29 mouse cellular contexts compared by ENCODE assay signal in genomic region chr3:85679312-85679933, GRCm38 (mm10).
DNase-seq lines count a peak whose midpoint lies in the region; ATAC-seq and TF ChIP-seq lines count a peak whose summit lies in the region.
"Had no signal": no experiment of that assay in that cellular context is flagged by ENCODE, and none has a peak within 500 bp of the region (broad histone marks: within the 10 kb centered on the region; RNA-seq: fewer than 3 reads in every experiment).

No protein-coding gene starts in this region.

- intact Hi-C loops in heart, postnatal 14 days (cut with DNase I): no loop called here
- intact Hi-C loops in left cerebral cortex, postnatal 25 days (cut with DNase I): no loop called here

- DNase-seq in heart, adult 8-10 months (ENCODE audit: low spot score): no peak
- peak; percentile 34 for DNase-seq in heart, postnatal 0 days (ENCODE audit: low spot score)
- DNase-seq in heart, postnatal 14 days: no peak
- DNase-seq in c-Kit-positive CD71-positive TER-119-negative erythroid progenitor cells, embryonic 14.5 days (ENCODE audit: low read depth): peak; percentile 13
- peak in 2 of 3 experiments; percentile 16 to 28 for DNase-seq in liver, embryonic 14.5 days (ENCODE audit: low read depth in 3 of 3, low spot score in 3 of 3)
- no peak for DNase-seq in MN1 (ENCODE audit: low spot score)
- DNase-seq in left cerebral cortex, postnatal 25 days (ENCODE audit: low spot score in 2 of 2): no peak
- DNase-seq: adrenal gland, postnatal 25 days; cerebellum, adult 8-10 months; cerebellum, postnatal 25 days; gastrocnemius, postnatal 14 days; kidney, adult 9 months; kidney, postnatal 10 days; layer of hippocampus, adult 9-11 months; lung, adult 18-20 months; lung, postnatal 4 days; retina, postnatal 1 day; right cerebral cortex, postnatal 14 days; thymus, postnatal 14 days had no signal

- no peaks in the 10 kb centered on the region for H3K9me3 ChIP-seq in heart, embryonic 11.5 days (replicated peaks; ENCODE audit: control insufficient read depth, low read length)
- no peaks in the 10 kb centered on the region for H3K9me3 ChIP-seq in heart, postnatal 0 days (replicated peaks; ENCODE audit: control insufficient read depth, low read length)
- H3K9me3 ChIP-seq in liver, embryonic 14.5 days (ENCODE audit: control insufficient read depth, low read length): no peaks in the 10 kb centered on the region
- H3K9me3 ChIP-seq: G1E; limb, embryonic 12.5 days; megakaryocyte, embryonic 14.5 days; midbrain, embryonic 13.5 days; neural tube, embryonic 15.5 days had no signal

- H3K4me3 ChIP-seq in heart, embryonic 11.5 days (ENCODE audit: low read depth, low read length): no peak overlapping the region
- no peak overlapping the region for H3K4me3 ChIP-seq in heart, postnatal 0 days (ENCODE audit: low read depth, low read length)
- no peak overlapping the region for H3K4me3 ChIP-seq in liver, embryonic 14.5 days (ENCODE audit: insufficient read depth in 1 of 2, low read depth in 2 of 2, low read length in 2 of 2)
- H3K4me3 ChIP-seq: limb, embryonic 12.5 days; megakaryocyte, embryonic 14.5 days; midbrain, embryonic 13.5 days; neural tube, embryonic 15.5 days had no signal

- no peak for ATAC-seq in heart, embryonic 11.5 days (replicated peaks; ENCODE audit: insufficient number of reproducible peaks, low FRiP score, low TSS enrichment)
- ATAC-seq in heart, postnatal 0 days (ENCODE audit: insufficient read depth, low read depth): peak; percentile 75; the same call in 1 of the 2 replicates
- peak; percentile 77 for ATAC-seq in liver, embryonic 14.5 days (ENCODE audit: insufficient read depth)
- ATAC-seq: forebrain, embryonic 14.5 days; intestine, postnatal 0 days; lung, postnatal 0 days; midbrain, embryonic 13.5 days had no signal

- no peaks in the 10 kb centered on the region for H3K27me3 ChIP-seq in heart, embryonic 11.5 days (ENCODE audit: control insufficient read depth, insufficient read depth, low read length)
- no peaks in the 10 kb centered on the region for H3K27me3 ChIP-seq in heart, postnatal 0 days (ENCODE audit: control insufficient read depth, insufficient read depth, low read length)
- no peaks in the 10 kb centered on the region for H3K27me3 ChIP-seq in liver, embryonic 14.5 days (ENCODE audit: control insufficient read depth, insufficient read depth, low read length)
- H3K27me3 ChIP-seq: midbrain, embryonic 13.5 days; neural tube, embryonic 15.5 days had no signal

- H3K9ac ChIP-seq in heart, embryonic 11.5 days (ENCODE audit: low read depth, low read length): no peak overlapping the region
- 0 out of 2 replicates have a peak overlapping the region, but pooled peaks have one; percentile 33 for H3K9ac ChIP-seq in heart, postnatal 0 days (replicated peaks; ENCODE audit: low read depth, low read length)
- H3K9ac ChIP-seq in liver, embryonic 14.5 days (replicated peaks): no peak overlapping the region
- H3K9ac ChIP-seq: hindbrain, embryonic 14.5 days; limb, embryonic 12.5 days; midbrain, embryonic 13.5 days; neural tube, embryonic 15.5 days had no signal

- H3K36me3 ChIP-seq in heart, embryonic 11.5 days (ENCODE audit: control insufficient read depth, insufficient read depth, low read length): no peaks in the 10 kb centered on the region
- peaks cover 4% of the 10 kb centered on the region; the same call in 1 of the 2 replicates for H3K36me3 ChIP-seq in heart, postnatal 0 days (replicated peaks; ENCODE audit: control insufficient read depth, insufficient read depth, low read length)
- H3K36me3 ChIP-seq in liver, embryonic 14.5 days (replicated peaks; ENCODE audit: control insufficient read depth, insufficient read depth, low read depth): no peaks in the 10 kb centered on the region
- H3K36me3 ChIP-seq: G1E; limb, embryonic 12.5 days; midbrain, embryonic 13.5 days; neural tube, embryonic 15.5 days had no signal

- no peak for TF ChIP-seq CTCF in heart, postnatal 0 days (IDR thresholded peaks at IDR 0.05; ENCODE audit: low read depth)
- no peak for TF ChIP-seq CTCF in liver, embryonic 14.5 days (IDR thresholded peaks at IDR 0.05; ENCODE audit: low read depth)

- 0 out of 2 replicates have a peak overlapping the region, but pooled peaks have one; percentile 15 for H3K4me2 ChIP-seq in heart, embryonic 11.5 days
- no peak overlapping the region for H3K4me2 ChIP-seq in heart, postnatal 0 days (ENCODE audit: low read depth, low read length)
- H3K4me2 ChIP-seq in liver, embryonic 14.5 days (ENCODE audit: low read depth): peak overlapping the region; percentile 2; the same call in 1 of the 2 replicates
- H3K4me2 ChIP-seq: hindbrain, embryonic 14.5 days; limb, embryonic 12.5 days; midbrain, embryonic 13.5 days; neural tube, embryonic 15.5 days had no signal

- TF ChIP-seq EP300 in heart, postnatal 0 days (IDR thresholded peaks at IDR 0.05; ENCODE audit: low read depth): no peak
- TF ChIP-seq EP300 in liver, embryonic 14.5 days (IDR thresholded peaks at IDR 0.05; ENCODE audit: low read depth): no peak

- no peak overlapping the region for H3K27ac ChIP-seq in heart, embryonic 11.5 days (ENCODE audit: low read depth, low read length)
- H3K27ac ChIP-seq in heart, postnatal 0 days (ENCODE audit: low read depth): peak overlapping the region; percentile 67
- no peak overlapping the region for H3K27ac ChIP-seq in liver, embryonic 14.5 days
- H3K27ac ChIP-seq: hindbrain, embryonic 14.5 days; limb, embryonic 12.5 days; midbrain, embryonic 13.5 days; neural tube, embryonic 15.5 days had no signal

- WGBS in heart, embryonic 11.5 days (ENCODE audit: insufficient replicate concordance): 57% methylated on average over 8 of the region's 8 CpGs
- whole genome bisulfite sequencing in heart, postnatal 0 days: 45% methylated on average over 8 of the region's 8 CpGs
- 47% methylated on average over 8 of the region's 8 CpGs for WGBS in liver, embryonic 14.5 days (ENCODE audit: insufficient replicate concordance)

- H3K4me1 ChIP-seq in heart, embryonic 11.5 days (ENCODE audit: control insufficient read depth, insufficient read depth, low read length): peaks cover 8% of the 10 kb centered on the region; the same call in 1 of the 2 replicates
- peaks cover 14% of the 10 kb centered on the region for H3K4me1 ChIP-seq in heart, postnatal 0 days (ENCODE audit: control insufficient read depth, insufficient read depth)
- peaks cover 0 to 6% of the 10 kb centered on the region in 2 experiments; a peak in 3 of 4 replicates for H3K4me1 ChIP-seq in liver, embryonic 14.5 days (replicated peaks; ENCODE audit: control insufficient read depth in 2 of 2, insufficient read depth in 2 of 2, low read length in 1 of 2)
- H3K4me1 ChIP-seq: limb, embryonic 12.5 days; megakaryocyte, embryonic 14.5 days; neural tube, embryonic 15.5 days had no signal

Comparison
In these comparisons a context has a peak if more than half of its experiments do, and no peak if none do; other contexts are left out.
1. DNase-seq: peak in heart, postnatal 0 days (single experiment), c-Kit-positive CD71-positive TER-119-negative erythroid progenitor cells, embryonic 14.5 days (single experiment) and liver, embryonic 14.5 days (2 of 3); none in heart, adult 8-10 months (single experiment), heart, postnatal 14 days (0 of 2), MN1 (single experiment) and left cerebral cortex, postnatal 25 days (0 of 2).